Mouse (Mus musculus): ENCODE measurements around the gene Evi5. TPM values are rescaled to one million over a fixed set of nuclear protein-coding genes. Genes with fewer than 3 reads are reported as not detected.
A peak's percentile ranks its signal among the peaks of the same experiment; 100 is the strongest.

The Evi5 gene
- polyA plus RNA-seq, 1 experiment from 2014 or later = 84.3 TPM

DNA sequence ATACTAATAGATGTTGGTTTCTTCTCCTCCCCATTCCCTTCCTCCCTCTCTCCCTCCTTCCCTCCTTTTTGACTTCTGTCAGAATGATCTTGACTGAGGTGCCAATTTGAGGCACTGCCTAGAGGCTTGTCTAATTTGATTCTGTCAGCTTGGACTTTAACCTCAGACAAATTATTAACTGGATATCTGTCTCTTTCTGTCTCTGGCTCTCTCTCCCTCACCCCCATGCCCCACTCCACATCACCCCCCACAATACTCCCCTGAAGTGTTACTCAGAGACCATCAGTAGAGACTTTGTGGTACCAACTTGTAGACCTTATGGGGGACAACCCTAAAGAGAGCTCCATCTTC lies 329 bp upstream of the Evi5 start:
- TF ChIP-seq CTCF (IDR thresholded peaks at IDR 0.05; ENCODE audit: low read depth) = no peak
- no peaks in the 10 kb centered on the region for H3K9me3 ChIP-seq (replicated peaks; ENCODE audit: low read length)
- H3K27me3 ChIP-seq (ENCODE audit: insufficient read depth, low read length) = no peaks in the 10 kb centered on the region
- H3K9ac ChIP-seq (ENCODE audit: low read depth, low read length) = no peak overlapping the region
- no peak overlapping the region for H3K4me3 ChIP-seq (replicated peaks; ENCODE audit: low read depth, low read length)
- no peaks in the 10 kb centered on the region for H3K4me1 ChIP-seq (replicated peaks; ENCODE audit: insufficient read depth, low read length)
- ATAC-seq (replicated peaks; ENCODE audit: low FRiP score, low read depth) = peak; percentile 33; the same call in 1 of the 2 replicates
- H3K4me2 ChIP-seq (ENCODE audit: low read length) = no peak overlapping the region
- DNase-seq (ENCODE audit: low spot score) = no peak
- H3K27ac ChIP-seq = peak overlapping the region; percentile 31; the same call in 1 of the 2 replicates
- H3K36me3 ChIP-seq (ENCODE audit: insufficient read depth, low read length) = no peaks in the 10 kb centered on the region

DNA sequence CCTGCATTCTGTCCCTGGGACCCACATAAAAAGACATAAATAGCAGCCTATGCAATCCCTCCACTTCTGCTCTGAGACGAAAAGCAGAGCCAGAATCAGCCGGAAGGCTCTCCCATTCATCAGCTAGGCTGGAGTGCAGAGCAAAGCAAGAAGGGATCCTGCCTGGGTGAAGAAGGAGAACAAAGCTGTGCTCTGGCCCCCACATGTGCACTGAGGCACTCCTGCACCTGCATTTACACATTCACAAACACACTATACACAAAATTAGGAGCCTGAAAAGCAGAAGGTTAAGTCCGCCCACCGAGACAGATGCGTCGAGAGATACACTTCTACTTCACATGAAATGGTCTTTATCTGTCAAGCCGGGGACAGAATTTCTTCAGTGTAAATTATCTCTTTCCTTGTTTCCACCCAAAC lies 1.0 kb downstream of the Evi5 start:
- Histone ChIP-seq H3K4me3 (replicated peaks; ENCODE audit: low read depth, low read length) (no peak overlapping the region), H3K27ac (no peak overlapping the region; the same call in 1 of the 2 replicates), H3K27me3 (ENCODE audit: insufficient read depth, low read length) (no peaks in the 10 kb centered on the region), H3K36me3 (ENCODE audit: insufficient read depth, low read length) (no peaks in the 10 kb centered on the region), H3K4me1 (replicated peaks; ENCODE audit: insufficient read depth, low read length) (no peaks in the 10 kb centered on the region), H3K4me2 (ENCODE audit: low read length) (no peak overlapping the region), H3K9ac (ENCODE audit: low read depth, low read length) (no peak overlapping the region), H3K9me3 (replicated peaks; ENCODE audit: low read length) (no peaks in the 10 kb centered on the region)
- no peak for ATAC-seq (replicated peaks; ENCODE audit: low FRiP score, low read depth)
- 74% methylated on average over 7 of the region's 7 CpGs for WGBS
- TF ChIP-seq CTCF (IDR thresholded peaks at IDR 0.05; ENCODE audit: low read depth) = no peak
- no peak for DNase-seq (ENCODE audit: low spot score)

DNA sequence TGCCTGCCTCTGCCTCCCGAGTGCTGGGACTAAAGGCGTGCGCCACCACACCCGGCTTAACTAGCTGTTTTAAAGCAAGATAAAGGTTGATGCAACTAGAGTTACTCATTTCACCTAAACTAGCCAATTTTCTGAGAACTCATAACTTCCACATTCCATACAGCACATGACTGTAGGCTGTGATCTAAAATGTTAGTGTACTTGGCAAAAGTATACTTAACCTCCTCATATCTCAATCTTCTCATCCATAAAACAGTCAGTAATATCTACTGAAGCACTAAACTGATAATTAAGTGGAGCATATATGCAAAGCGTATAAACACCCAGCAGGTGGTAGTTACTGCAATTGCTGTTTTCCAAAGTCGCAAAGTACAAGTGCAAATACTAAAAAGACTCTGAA lies 1.6 kb downstream of the Evi5 start:
- Histone ChIP-seq H3K4me1 (replicated peaks; ENCODE audit: insufficient read depth, low read length) (no peaks in the 10 kb centered on the region), H3K36me3 (ENCODE audit: insufficient read depth, low read length) (no peaks in the 10 kb centered on the region), H3K4me3 (replicated peaks; ENCODE audit: low read depth, low read length) (no peak overlapping the region), H3K27me3 (ENCODE audit: insufficient read depth, low read length) (no peaks in the 10 kb centered on the region), H3K9me3 (replicated peaks; ENCODE audit: low read length) (no peaks in the 10 kb centered on the region), H3K9ac (ENCODE audit: low read depth, low read length) (no peak overlapping the region), H3K27ac (no peak overlapping the region), H3K4me2 (ENCODE audit: low read length) (no peak overlapping the region)
- no peak for TF ChIP-seq CTCF (IDR thresholded peaks at IDR 0.05; ENCODE audit: low read depth)
- DNase-seq (ENCODE audit: low spot score) (no peak), ATAC-seq (replicated peaks; ENCODE audit: low FRiP score, low read depth) (no peak)
- 91% methylated on average over 6 of the region's 6 CpGs for WGBS

DNA sequence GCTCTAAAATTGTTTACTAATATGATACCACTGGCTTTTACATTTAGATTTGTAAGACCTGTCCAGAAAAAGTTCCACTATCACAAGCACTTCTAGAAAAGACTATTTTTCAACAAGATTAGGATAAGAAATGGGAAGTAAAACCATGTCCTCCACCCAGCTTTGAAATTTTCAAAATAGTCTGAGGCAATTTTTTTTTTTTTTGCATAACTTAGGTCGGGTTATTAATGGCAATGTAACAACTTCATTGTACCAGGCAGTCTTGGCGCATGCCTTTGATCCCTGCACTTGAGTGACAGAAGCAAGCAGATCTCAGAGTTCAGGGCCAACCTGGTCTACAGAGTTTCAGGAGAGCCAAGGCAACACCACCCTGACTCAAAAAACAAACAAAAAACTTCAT lies 5.2 kb downstream of the Evi5 start:
- 50% methylated on average over 2 of the region's 2 CpGs for WGBS
- no peaks in the 10 kb centered on the region for H3K27me3 ChIP-seq (ENCODE audit: insufficient read depth, low read length)
- TF ChIP-seq CTCF (IDR thresholded peaks at IDR 0.05; ENCODE audit: low read depth) = no peak
- H3K36me3 ChIP-seq (ENCODE audit: insufficient read depth, low read length) = no peaks in the 10 kb centered on the region
- H3K9ac ChIP-seq (ENCODE audit: low read depth, low read length) = no peak overlapping the region
- H3K27ac ChIP-seq = no peak overlapping the region
- ATAC-seq (replicated peaks; ENCODE audit: low FRiP score, low read depth) (no peak), DNase-seq (ENCODE audit: low spot score) (no peak)
- H3K4me3 ChIP-seq (replicated peaks; ENCODE audit: low read depth, low read length) = no peak overlapping the region
- 0 out of 2 replicates have a peak, but pooled peaks cover 12% of the 10 kb centered on the region for H3K4me1 ChIP-seq (replicated peaks; ENCODE audit: insufficient read depth, low read length)
- H3K9me3 ChIP-seq (replicated peaks; ENCODE audit: low read length) = no peaks in the 10 kb centered on the region
- H3K4me2 ChIP-seq (ENCODE audit: low read length) = peak overlapping the region; percentile 79; the same call in 1 of the 2 replicates

DNA sequence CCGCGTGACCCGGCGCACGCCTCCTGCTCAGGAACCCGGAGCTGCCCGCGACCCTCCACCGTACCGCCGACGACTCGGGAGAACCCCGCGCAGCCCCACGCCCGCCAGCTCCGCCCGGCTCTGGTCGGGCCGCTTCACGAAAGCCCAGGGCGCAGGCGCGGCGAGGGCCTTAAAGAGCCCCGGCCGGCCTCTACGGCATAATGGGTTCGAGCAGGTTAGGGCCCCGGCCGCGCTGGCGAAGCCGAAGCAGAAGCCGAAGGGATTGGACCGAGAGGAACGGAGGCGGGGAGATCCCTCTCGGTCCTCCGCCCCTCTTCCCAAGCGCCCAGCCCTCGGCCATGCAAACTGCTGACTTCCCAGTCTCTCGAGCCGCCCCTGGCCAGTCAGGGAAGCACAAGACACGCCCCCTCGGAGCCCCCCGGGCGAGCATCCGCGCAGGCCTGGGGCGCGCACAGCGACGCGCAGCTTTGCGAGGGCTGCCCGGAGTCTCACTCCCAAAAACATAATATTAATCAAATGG lies 5.9 kb downstream of the Evi5 start:
- TF ChIP-seq CTCF (IDR thresholded peaks at IDR 0.05; ENCODE audit: low read depth) = peak; percentile 42; the same call in 1 of the 2 replicates
- peak overlapping the region; percentile 95 for H3K27ac ChIP-seq
- peak overlapping the region; percentile 92 for H3K4me3 ChIP-seq (replicated peaks; ENCODE audit: low read depth, low read length)
- peak overlapping the region; percentile 87 for H3K9ac ChIP-seq (ENCODE audit: low read depth, low read length)
- DNase-seq (ENCODE audit: low spot score) (peak; percentile 98), ATAC-seq (replicated peaks; ENCODE audit: low FRiP score, low read depth) (peak; percentile 99)
- WGBS = under 1% methylated on average over 50 of the region's 58 CpGs
- H3K27me3 ChIP-seq (ENCODE audit: insufficient read depth, low read length) = no peaks in the 10 kb centered on the region
- 0 out of 2 replicates have a peak, but pooled peaks cover 12% of the 10 kb centered on the region for H3K4me1 ChIP-seq (replicated peaks; ENCODE audit: insufficient read depth, low read length)
- H3K36me3 ChIP-seq (ENCODE audit: insufficient read depth, low read length) = no peaks in the 10 kb centered on the region
- no peaks in the 10 kb centered on the region for H3K9me3 ChIP-seq (replicated peaks; ENCODE audit: low read length)
- H3K4me2 ChIP-seq (ENCODE audit: low read length) = peak overlapping the region; percentile 79

DNA sequence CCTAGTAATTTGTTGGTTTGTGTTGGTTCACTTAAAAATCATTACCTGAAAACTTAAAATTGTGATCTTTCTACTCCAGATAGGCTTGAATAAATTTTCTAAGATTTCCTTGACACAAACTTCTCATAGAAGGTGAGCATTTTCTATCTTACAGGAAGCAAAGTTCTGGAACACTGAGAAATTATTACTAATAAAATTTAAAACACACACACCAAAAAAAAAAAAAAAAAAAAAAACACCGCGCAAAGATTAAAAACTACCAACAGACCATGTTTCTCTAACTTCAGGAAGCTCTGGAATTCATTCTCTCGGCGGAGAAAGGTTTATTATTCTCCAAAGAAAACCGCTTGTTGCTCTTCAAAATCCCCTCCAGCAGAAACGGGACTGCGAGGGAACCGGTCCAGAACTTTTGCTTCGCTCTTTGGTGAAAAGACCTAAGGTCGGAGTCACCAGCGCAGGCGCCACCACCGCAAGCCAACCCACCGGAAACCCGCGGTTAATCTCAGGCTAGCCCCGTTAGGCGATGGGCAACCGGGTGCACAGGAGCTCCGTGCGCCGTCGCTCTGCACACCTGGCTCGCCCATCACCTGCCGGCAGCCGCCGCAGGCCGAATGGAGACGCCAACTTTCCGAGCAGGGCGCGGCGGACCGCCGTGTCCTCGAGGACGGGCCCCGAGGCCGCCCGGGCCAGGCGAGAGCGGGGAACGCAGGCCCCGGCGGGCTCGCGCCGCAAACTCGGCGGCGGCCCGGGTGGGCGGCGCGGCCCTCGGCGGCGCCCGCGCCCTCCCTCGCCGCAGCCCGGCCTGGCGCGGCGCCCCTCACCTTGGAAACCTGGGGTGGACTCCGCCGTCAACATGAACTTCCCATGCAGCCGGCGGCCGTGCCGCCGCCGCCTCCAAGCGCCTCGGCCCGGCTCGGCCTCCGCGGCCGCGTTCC lies 6.7 kb downstream of the Evi5 start:
- TF ChIP-seq CTCF (IDR thresholded peaks at IDR 0.05; ENCODE audit: low read depth) = no peak
- WGBS = under 1% methylated on average over 63 of the region's 82 CpGs

More for the DNA sequence above, 6.7 kb downstream of the Evi5 start:
- H3K4me2 ChIP-seq (ENCODE audit: low read length) = peak overlapping the region; percentile 79
- peak overlapping the region; percentile 87 for H3K9ac ChIP-seq (ENCODE audit: low read depth, low read length)
- H3K4me1 ChIP-seq (replicated peaks; ENCODE audit: insufficient read depth, low read length) = 0 out of 2 replicates have a peak, but pooled peaks cover 12% of the 10 kb centered on the region
- ATAC-seq (replicated peaks; ENCODE audit: low FRiP score, low read depth) (peak; percentile 66), DNase-seq (ENCODE audit: low spot score) (peak; percentile 66)
- peak overlapping the region; percentile 92 for H3K4me3 ChIP-seq (replicated peaks; ENCODE audit: low read depth, low read length)
- H3K9me3 ChIP-seq (replicated peaks; ENCODE audit: low read length) = no peaks in the 10 kb centered on the region
- H3K27me3 ChIP-seq (ENCODE audit: insufficient read depth, low read length) = no peaks in the 10 kb centered on the region
- H3K36me3 ChIP-seq (ENCODE audit: insufficient read depth, low read length) = no peaks in the 10 kb centered on the region
- peak overlapping the region; percentile 95 for H3K27ac ChIP-seq

Data from kidney, postnatal 0 days (tissue).